Mouse (Mus musculus) liver, embryonic 14.5 days (tissue): ENCODE data around the gene Ccdc13.

Source experiments
- CTCF ChIP-seq: IDR thresholded peaks from 2 replicates; pipeline ENCODE4 v1.5.1; 2016; ENCODE audit warnings: antibody characterized with exemption, low read depth, control low read depth
- EP300 ChIP-seq: IDR thresholded peaks from 2 replicates; pipeline ENCODE4 v1.6.1; 2016; ENCODE audit warnings: antibody characterized with exemption, low read depth

GRCm38 (mm10) chr9:121869432-121869831 lies 30.2 kb upstream of the Ccdc13 start:
- TF ChIP-seq CTCF (no peak), EP300 (no peak)
